Mouse (Mus musculus): Measurements from ENCODE around the gene Tcf20.
A peak's percentile ranks its signal among the peaks of the same experiment; 100 is the strongest.
"Not testable (repeated sequence)": the region's sequence is repeated elsewhere in the genome, so short reads cannot be mapped to it uniquely, and the experiment has no call there.

The Tcf20 gene

GRCm38 (mm10) chr15:82898141-82898739 is 89.4 kb downstream of the Tcf20 start:
- DNase-seq, result no peak

GRCm38 (mm10) chr15:82896336-82896735 is 91.3 kb downstream of the Tcf20 start:
- DNase-seq, result no peak

GRCm38 (mm10) chr15:82890470-82890869 is 97.2 kb downstream of the Tcf20 start:
- DNase-seq, result no peak

GRCm38 (mm10) chr15:82889426-82889825 is 98.2 kb downstream of the Tcf20 start:
- no peak for DNase-seq

- no peak for DNase-seq
These were observed 99.2 kb downstream of the Tcf20 start for GRCm38 (mm10) chr15:82888466-82888865.

GRCm38 (mm10) chr15:82877309-82877708 is 110.4 kb downstream of the Tcf20 start:
- no peak for DNase-seq

GRCm38 (mm10) chr15:82876863-82877262 is 110.8 kb downstream of the Tcf20 start:
- no peak for DNase-seq

GRCm38 (mm10) chr15:82872037-82872436 is 115.6 kb downstream of the Tcf20 start:
- DNase-seq, result no peak

GRCm38 (mm10) chr15:82866286-82866685 is 121.4 kb downstream of the Tcf20 start:
- DNase-seq, result not testable (repeated sequence)

GRCm38 (mm10) chr15:82863674-82864073 is 124.0 kb downstream of the Tcf20 start:
- no peak for DNase-seq

- no peak for DNase-seq
These were observed 130.9 kb downstream of the Tcf20 start for GRCm38 (mm10) chr15:82856652-82857378.

GRCm38 (mm10) chr15:82856065-82856464 is 131.6 kb downstream of the Tcf20 start:
- no peak for DNase-seq

- no peak for DNase-seq
These were observed 148.5 kb downstream of the Tcf20 start for GRCm38 (mm10) chr15:82839146-82839545.

- no peak for DNase-seq
These were observed 157.8 kb downstream of the Tcf20 start for GRCm38 (mm10) chr15:82829917-82830316.

- no peak for DNase-seq
These were observed 161.8 kb downstream of the Tcf20 start for GRCm38 (mm10) chr15:82825866-82826265.

- DNase-seq, result no peak
These were observed 165.3 kb downstream of the Tcf20 start for GRCm38 (mm10) chr15:82822347-82822746.

- no peak for DNase-seq
These were observed 166.0 kb downstream of the Tcf20 start for GRCm38 (mm10) chr15:82821657-82822056.

GRCm38 (mm10) chr15:82815296-82815695 is 172.4 kb downstream of the Tcf20 start:
- no peak for DNase-seq

- peak; percentile 61 for DNase-seq
These were observed 172.9 kb downstream of the Tcf20 start for GRCm38 (mm10) chr15:82814806-82815205.

GRCm38 (mm10) chr15:82814321-82814720 is 173.4 kb downstream of the Tcf20 start:
- DNase-seq, result no peak

GRCm38 (mm10) chr15:82810556-82810955 is 177.1 kb downstream of the Tcf20 start:
- DNase-seq, result no peak

- no peak for DNase-seq
These were observed 178.2 kb downstream of the Tcf20 start for GRCm38 (mm10) chr15:82809511-82809910.

- no peak for DNase-seq
These were observed 180.5 kb downstream of the Tcf20 start for GRCm38 (mm10) chr15:82806969-82807763.

All from right cerebral cortex, postnatal 4 days (tissue).